Mouse (Mus musculus): ENCODE measurements around the gene Cdc5l. TPM values are rescaled to one million over a fixed set of nuclear protein-coding genes. Genes with fewer than 3 reads are reported as not detected.

Gene Cdc5l
- polyA plus RNA-seq, 1 experiment: 44.9 TPM

DNA sequence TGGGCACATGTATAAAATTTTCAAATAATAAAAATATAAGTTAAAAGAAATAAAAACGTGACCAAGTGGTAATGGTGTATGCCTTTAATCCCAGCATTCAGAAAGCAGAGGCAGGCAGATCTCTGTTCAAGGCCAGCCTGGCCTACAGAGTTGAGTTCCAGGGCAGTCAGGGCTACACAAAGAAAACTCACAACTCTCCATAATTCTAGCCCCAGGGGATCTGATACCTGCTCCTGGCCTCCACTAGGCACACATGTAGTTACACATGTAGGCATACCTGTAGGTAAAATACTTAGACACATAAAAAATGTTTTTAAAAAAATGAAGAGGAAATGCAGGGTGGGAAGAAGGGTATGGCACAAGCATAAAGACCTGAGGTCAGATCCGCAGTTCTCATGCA, 21.3 kb upstream of the Cdc5l start:
- no peak overlapping the region for H3K27ac ChIP-seq (ENCODE audit: control insufficient read depth, insufficient read depth, low read depth, low read length, poor library complexity)
- no peak for TF ChIP-seq POLR2A (IDR thresholded peaks at IDR 0.05; ENCODE audit: borderline replicate concordance, control insufficient read depth, low read depth, low read length)
- no peak for TF ChIP-seq CTCF (IDR thresholded peaks at IDR 0.05; ENCODE audit: control insufficient read depth, insufficient read depth, low read length)
- WGBS: 78% methylated on average over 2 of the region's 2 CpGs
- no peaks in the 10 kb centered on the region for H3K4me1 ChIP-seq (ENCODE audit: control insufficient read depth, insufficient read depth, low read length)
- no peak overlapping the region for H3K4me3 ChIP-seq (replicated peaks; ENCODE audit: control insufficient read depth, low read depth, low read length)

DNA sequence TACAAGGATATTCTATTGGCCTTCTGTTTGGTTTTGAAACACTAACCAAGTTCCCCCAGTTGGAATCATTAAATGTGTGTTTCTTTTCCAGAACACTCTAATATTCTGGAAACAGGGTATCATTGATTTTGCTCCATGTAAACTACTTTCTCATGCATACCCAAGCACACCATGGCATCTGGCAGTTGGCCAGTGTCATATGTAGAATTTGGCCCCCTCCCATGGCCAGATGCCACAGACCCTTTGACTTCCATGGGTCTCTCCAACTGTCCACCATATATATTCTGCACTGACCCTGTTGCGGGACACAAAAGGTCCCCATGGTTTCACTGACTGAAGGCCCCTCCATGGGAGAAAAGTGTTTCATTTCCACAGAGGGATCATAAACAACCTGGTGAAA, 18.7 kb upstream of the Cdc5l start:
- Histone ChIP-seq H3K4me1 (ENCODE audit: control insufficient read depth, insufficient read depth, low read length) (no peaks in the 10 kb centered on the region), H3K27ac (ENCODE audit: control insufficient read depth, insufficient read depth, low read depth, low read length, poor library complexity) (no peak overlapping the region), H3K4me3 (replicated peaks; ENCODE audit: control insufficient read depth, low read depth, low read length) (no peak overlapping the region)
- TF ChIP-seq POLR2A (IDR thresholded peaks at IDR 0.05; ENCODE audit: borderline replicate concordance, control insufficient read depth, low read depth, low read length) (no peak), CTCF (IDR thresholded peaks at IDR 0.05; ENCODE audit: control insufficient read depth, insufficient read depth, low read length) (no peak)
- WGBS: 94% methylated on average over 1 of the region's 1 CpGs

DNA sequence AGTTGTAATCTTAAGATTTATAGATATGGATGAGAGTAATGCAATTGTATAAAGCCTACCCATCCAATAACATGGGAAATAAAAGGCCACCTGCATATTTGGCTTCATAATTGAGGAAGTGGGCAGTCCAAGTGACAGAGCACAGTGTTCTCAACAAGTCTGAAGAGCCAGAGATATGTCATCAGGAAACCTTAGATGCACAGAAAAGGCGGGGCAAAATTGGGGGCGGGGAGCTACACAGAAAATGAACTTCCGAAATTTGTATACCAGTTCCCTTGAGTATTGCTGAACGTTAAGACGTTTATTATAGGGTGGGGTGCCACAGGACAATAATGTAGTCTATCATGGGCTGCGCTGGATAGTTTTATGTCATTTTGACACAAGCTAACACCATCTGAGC, 16.6 kb upstream of the Cdc5l start:
- 48% methylated on average over 6 of the region's 6 CpGs for WGBS
- Histone ChIP-seq H3K4me3 (replicated peaks; ENCODE audit: control insufficient read depth, low read depth, low read length) (no peak overlapping the region), H3K27ac (ENCODE audit: control insufficient read depth, insufficient read depth, low read depth, low read length, poor library complexity) (no peak overlapping the region), H3K4me1 (ENCODE audit: control insufficient read depth, insufficient read depth, low read length) (no peaks in the 10 kb centered on the region)
- TF ChIP-seq CTCF (IDR thresholded peaks at IDR 0.05; ENCODE audit: control insufficient read depth, insufficient read depth, low read length) (no peak), POLR2A (IDR thresholded peaks at IDR 0.05; ENCODE audit: borderline replicate concordance, control insufficient read depth, low read depth, low read length) (no peak)

DNA sequence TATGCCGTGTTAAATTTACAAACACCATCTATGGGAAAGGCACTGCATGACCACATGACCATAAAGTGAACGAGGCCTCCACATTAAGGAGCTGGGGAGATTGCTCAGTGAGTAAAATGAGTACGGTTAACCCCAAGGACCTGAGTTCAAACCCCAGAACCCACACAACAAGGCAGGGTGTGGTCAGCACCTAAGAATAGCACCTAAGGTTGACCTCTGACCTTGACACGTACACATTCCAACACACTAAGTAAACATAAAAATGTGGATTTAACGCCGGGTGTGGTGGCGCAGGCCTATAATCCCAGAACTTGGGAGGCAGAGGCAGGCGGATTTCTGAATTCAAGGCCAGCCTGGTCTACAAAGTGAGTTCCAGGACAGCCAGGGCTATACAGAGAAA, 16.0 kb upstream of the Cdc5l start:
- H3K27ac ChIP-seq (ENCODE audit: control insufficient read depth, insufficient read depth, low read depth, low read length, poor library complexity): no peak overlapping the region
- no peak overlapping the region for H3K4me3 ChIP-seq (replicated peaks; ENCODE audit: control insufficient read depth, low read depth, low read length)
- no peak for TF ChIP-seq POLR2A (IDR thresholded peaks at IDR 0.05; ENCODE audit: borderline replicate concordance, control insufficient read depth, low read depth, low read length)
- no peak for TF ChIP-seq CTCF (IDR thresholded peaks at IDR 0.05; ENCODE audit: control insufficient read depth, insufficient read depth, low read length)
- 88% methylated on average over 8 of the region's 8 CpGs for WGBS
- H3K4me1 ChIP-seq (ENCODE audit: control insufficient read depth, insufficient read depth, low read length): no peaks in the 10 kb centered on the region

DNA sequence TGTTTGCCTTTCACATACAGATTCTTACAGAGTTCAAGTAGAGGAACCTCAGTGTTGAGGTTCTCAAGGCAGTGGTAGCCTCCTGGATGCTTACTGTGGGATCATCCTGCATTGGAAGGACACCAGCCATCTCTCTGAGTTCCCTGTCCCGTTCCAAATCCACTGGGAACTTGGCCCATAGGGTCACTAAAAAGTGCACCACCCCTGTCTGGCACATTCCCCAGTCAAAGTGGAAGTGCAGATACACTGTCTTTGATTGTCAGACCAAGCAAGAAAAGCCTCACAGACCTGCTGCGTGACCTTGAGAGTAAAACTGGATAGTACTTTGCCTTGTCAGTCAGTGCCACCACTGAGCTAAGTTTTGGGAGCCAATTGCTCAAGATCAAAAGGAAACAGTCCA, 13.5 kb upstream of the Cdc5l start:
- no peak overlapping the region for H3K27ac ChIP-seq (ENCODE audit: control insufficient read depth, insufficient read depth, low read depth, low read length, poor library complexity)
- 77% methylated on average over 2 of the region's 2 CpGs for WGBS
- H3K4me3 ChIP-seq (replicated peaks; ENCODE audit: control insufficient read depth, low read depth, low read length): no peak overlapping the region
- H3K4me1 ChIP-seq (ENCODE audit: control insufficient read depth, insufficient read depth, low read length): no peaks in the 10 kb centered on the region
- TF ChIP-seq CTCF (IDR thresholded peaks at IDR 0.05; ENCODE audit: control insufficient read depth, insufficient read depth, low read length) (no peak), POLR2A (IDR thresholded peaks at IDR 0.05; ENCODE audit: borderline replicate concordance, control insufficient read depth, low read depth, low read length) (no peak)

DNA sequence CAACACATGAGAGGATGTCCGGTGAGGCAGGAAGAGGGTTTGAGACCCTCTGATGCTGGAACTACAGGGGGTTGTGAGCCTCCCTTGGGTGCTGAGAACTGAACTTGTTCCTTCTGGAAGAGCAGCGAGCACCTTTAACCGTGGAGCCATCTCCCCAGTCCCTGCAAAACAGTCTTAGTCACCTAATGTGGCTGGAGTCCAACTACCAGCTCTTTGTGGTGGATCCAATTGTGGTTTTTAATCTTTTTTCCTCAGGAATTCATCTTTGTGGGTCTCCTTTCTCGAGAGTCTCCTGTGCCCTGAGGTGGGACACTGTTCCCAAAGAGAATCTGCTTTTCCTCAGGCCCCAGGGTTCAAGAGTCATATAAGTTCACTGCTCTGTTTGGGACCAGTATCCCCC, 12.4 kb upstream of the Cdc5l start:
- 32% methylated on average over 4 of the region's 4 CpGs for WGBS
- no peak overlapping the region for H3K27ac ChIP-seq (ENCODE audit: control insufficient read depth, insufficient read depth, low read depth, low read length, poor library complexity)
- TF ChIP-seq CTCF (IDR thresholded peaks at IDR 0.05; ENCODE audit: control insufficient read depth, insufficient read depth, low read length) (no peak), POLR2A (IDR thresholded peaks at IDR 0.05; ENCODE audit: borderline replicate concordance, control insufficient read depth, low read depth, low read length) (no peak)
- H3K4me1 ChIP-seq (ENCODE audit: control insufficient read depth, insufficient read depth, low read length): no peaks in the 10 kb centered on the region
- no peak overlapping the region for H3K4me3 ChIP-seq (replicated peaks; ENCODE audit: control insufficient read depth, low read depth, low read length)

DNA sequence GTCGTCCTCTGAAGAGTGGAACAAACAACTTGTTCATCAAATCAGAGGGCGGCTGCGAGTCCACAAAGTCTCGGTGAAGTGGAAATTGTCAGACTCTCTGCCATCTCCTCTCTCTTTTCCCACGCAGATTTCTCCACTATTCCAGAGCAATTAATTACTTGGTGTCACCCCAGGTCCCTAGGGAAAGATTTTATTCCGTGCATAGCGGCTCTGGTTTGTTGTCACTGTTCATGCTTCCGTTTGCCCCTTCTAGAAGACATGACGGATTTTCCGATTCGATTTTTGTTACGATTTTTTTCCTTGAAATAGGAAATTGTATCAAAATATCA, 689 bp upstream of the Cdc5l start:
- Histone ChIP-seq H3K27ac (ENCODE audit: control insufficient read depth, insufficient read depth, low read depth, low read length, poor library complexity) (peak overlapping the region; percentile 95), H3K4me1 (ENCODE audit: control insufficient read depth, insufficient read depth, low read length) (peaks cover 2% of the 10 kb centered on the region), H3K4me3 (replicated peaks; ENCODE audit: control insufficient read depth, low read depth, low read length) (peak overlapping the region; percentile 89)
- WGBS: 4% methylated on average over 12 of the region's 12 CpGs
- TF ChIP-seq POLR2A (IDR thresholded peaks at IDR 0.05; ENCODE audit: borderline replicate concordance, control insufficient read depth, low read depth, low read length) (no peak), CTCF (IDR thresholded peaks at IDR 0.05; ENCODE audit: control insufficient read depth, insufficient read depth, low read length) (no peak)

DNA sequence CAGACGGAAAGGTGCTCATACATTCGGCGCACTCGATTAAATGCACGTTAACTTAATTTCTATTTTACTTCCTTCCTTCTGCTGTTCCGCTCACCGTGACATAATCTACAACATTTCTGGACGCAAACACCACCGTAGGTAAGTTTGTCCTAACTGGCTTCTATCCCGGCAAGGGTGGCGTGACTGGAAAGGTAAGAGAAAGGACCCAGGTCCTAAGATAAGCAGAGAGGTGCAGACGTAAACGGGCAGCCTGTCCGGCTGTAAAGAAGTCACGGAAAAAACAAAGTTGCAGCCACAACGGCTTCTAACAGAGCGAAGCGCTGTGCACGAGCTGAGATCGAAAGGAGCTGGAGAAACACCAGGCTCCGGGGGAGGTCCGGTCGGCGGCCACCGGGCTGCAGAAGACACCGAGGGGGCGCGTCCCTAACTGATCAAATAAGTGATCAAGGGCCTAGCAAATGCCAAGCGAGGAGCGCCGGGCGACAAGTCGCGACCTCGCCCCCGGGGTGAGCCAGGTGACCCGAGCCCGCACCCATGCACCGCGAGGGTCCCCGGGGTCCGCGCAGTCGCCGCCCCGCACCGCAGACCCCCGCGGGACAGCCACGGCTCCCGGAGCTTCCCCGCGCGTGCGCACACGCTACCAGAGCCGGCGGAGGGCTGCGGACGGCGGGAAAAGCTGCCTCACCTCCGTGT, 685 bp downstream of the Cdc5l start:
- Histone ChIP-seq H3K27ac (ENCODE audit: control insufficient read depth, insufficient read depth, low read depth, low read length, poor library complexity) (peak overlapping the region; percentile 95), H3K4me1 (ENCODE audit: control insufficient read depth, insufficient read depth, low read length) (peaks cover 2% of the 10 kb centered on the region), H3K4me3 (replicated peaks; ENCODE audit: control insufficient read depth, low read depth, low read length) (peak overlapping the region; percentile 89)
- TF ChIP-seq CTCF (IDR thresholded peaks at IDR 0.05; ENCODE audit: control insufficient read depth, insufficient read depth, low read length): no peak
- no peak for TF ChIP-seq POLR2A (IDR thresholded peaks at IDR 0.05; ENCODE audit: borderline replicate concordance, control insufficient read depth, low read depth, low read length)
- under 1% methylated on average over 62 of the region's 62 CpGs for WGBS

DNA sequence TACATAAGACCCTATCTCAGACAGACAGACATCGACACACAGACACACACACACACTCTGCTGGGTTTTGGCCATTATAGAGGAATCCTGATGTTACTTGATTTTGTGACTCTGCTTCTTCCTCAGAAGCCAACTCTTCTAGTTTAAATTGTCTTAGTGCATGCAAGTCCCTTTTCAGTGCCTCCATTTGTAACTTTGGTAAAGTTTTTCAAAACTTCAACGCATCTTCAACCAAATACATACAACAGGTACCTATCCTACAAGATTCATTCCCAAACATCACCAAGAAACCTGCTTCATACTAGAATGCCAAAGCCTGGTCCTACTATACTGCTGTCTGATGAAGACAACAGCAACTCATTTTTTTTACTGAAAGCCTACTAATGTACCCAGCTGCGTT, 1.5 kb downstream of the Cdc5l start:
- no peak overlapping the region for H3K27ac ChIP-seq (ENCODE audit: control insufficient read depth, insufficient read depth, low read depth, low read length, poor library complexity)
- TF ChIP-seq POLR2A (IDR thresholded peaks at IDR 0.05; ENCODE audit: borderline replicate concordance, control insufficient read depth, low read depth, low read length) (no peak), CTCF (IDR thresholded peaks at IDR 0.05; ENCODE audit: control insufficient read depth, insufficient read depth, low read length) (no peak)
- 45% methylated on average over 3 of the region's 3 CpGs for WGBS
- no peak overlapping the region for H3K4me3 ChIP-seq (replicated peaks; ENCODE audit: control insufficient read depth, low read depth, low read length)
- peaks cover 2% of the 10 kb centered on the region for H3K4me1 ChIP-seq (ENCODE audit: control insufficient read depth, insufficient read depth, low read length)
